Mouse (Mus musculus): ENCODE results near the gene Cybrd1. TPM values are rescaled to one million over a fixed set of nuclear protein-coding genes. Genes with fewer than 3 reads are reported as not detected.

The Cybrd1 gene
- polyA plus RNA-seq, 1 experiment from 2014 or later: 0.80 TPM

- Histone ChIP-seq H3K4me3 (ENCODE audit: low read length) (no peak overlapping the region), H3K27ac (ENCODE audit: low read depth, low read length) (no peak overlapping the region), H3K9ac (ENCODE audit: low read depth, low read length) (no peak overlapping the region), H3K4me1 (ENCODE audit: control insufficient read depth, insufficient read depth, low read length) (no peaks in the 10 kb centered on the region), H3K36me3 (ENCODE audit: control insufficient read depth, insufficient read depth, low read length) (peaks cover 12% of the 10 kb centered on the region), H3K9me3 (ENCODE audit: control insufficient read depth, low read length) (no peaks in the 10 kb centered on the region), H3K27me3 (ENCODE audit: control insufficient read depth, insufficient read depth, low read length) (no peaks in the 10 kb centered on the region), H3K4me2 (replicated peaks; ENCODE audit: low read depth, low read length) (no peak overlapping the region)
- 77% methylated on average over 7 of the region's 7 CpGs for WGBS
- ATAC-seq (ENCODE audit: low FRiP score, low TSS enrichment): no peak
Observed at GRCm38 (mm10) chr2:71096170-71096569, 21.6 kb upstream of the Cybrd1 start.

GRCm38 (mm10) chr2:71102621-71103291 lies 15.0 kb upstream of the Cybrd1 start:
- Histone ChIP-seq H3K4me2 (replicated peaks; ENCODE audit: low read depth, low read length) (no peak overlapping the region), H3K4me3 (ENCODE audit: low read length) (no peak overlapping the region), H3K27ac (ENCODE audit: low read depth, low read length) (no peak overlapping the region), H3K9ac (ENCODE audit: low read depth, low read length) (no peak overlapping the region), H3K9me3 (ENCODE audit: control insufficient read depth, low read length) (no peaks in the 10 kb centered on the region), H3K36me3 (ENCODE audit: control insufficient read depth, insufficient read depth, low read length) (peaks cover 3% of the 10 kb centered on the region; the same call in 1 of the 2 replicates), H3K27me3 (ENCODE audit: control insufficient read depth, insufficient read depth, low read length) (no peaks in the 10 kb centered on the region), H3K4me1 (ENCODE audit: control insufficient read depth, insufficient read depth, low read length) (no peaks in the 10 kb centered on the region)
- ATAC-seq (ENCODE audit: low FRiP score, low TSS enrichment): no peak
- WGBS: 77% methylated on average over 10 of the region's 10 CpGs

- ATAC-seq (ENCODE audit: low FRiP score, low TSS enrichment): no peak
- H3K27ac ChIP-seq (ENCODE audit: low read depth, low read length): no peak overlapping the region
- no peak overlapping the region for H3K9ac ChIP-seq (ENCODE audit: low read depth, low read length)
- H3K9me3 ChIP-seq (ENCODE audit: control insufficient read depth, low read length): no peaks in the 10 kb centered on the region
- H3K4me1 ChIP-seq (ENCODE audit: control insufficient read depth, insufficient read depth, low read length): no peaks in the 10 kb centered on the region
- no peaks in the 10 kb centered on the region for H3K27me3 ChIP-seq (ENCODE audit: control insufficient read depth, insufficient read depth, low read length)
- H3K36me3 ChIP-seq (ENCODE audit: control insufficient read depth, insufficient read depth, low read length): peaks cover 3% of the 10 kb centered on the region; the same call in 1 of the 2 replicates
- no peak overlapping the region for H3K4me3 ChIP-seq (ENCODE audit: low read length)
- WGBS: 89% methylated on average over 4 of the region's 4 CpGs
- no peak overlapping the region for H3K4me2 ChIP-seq (replicated peaks; ENCODE audit: low read depth, low read length)
Observed at GRCm38 (mm10) chr2:71103292-71103680, 14.4 kb upstream of the Cybrd1 start.

GRCm38 (mm10) chr2:71104696-71105095 lies 13.0 kb upstream of the Cybrd1 start:
- no peak overlapping the region for H3K4me3 ChIP-seq (ENCODE audit: low read length)
- peaks cover 3% of the 10 kb centered on the region; the same call in 1 of the 2 replicates for H3K36me3 ChIP-seq (ENCODE audit: control insufficient read depth, insufficient read depth, low read length)
- no peaks in the 10 kb centered on the region for H3K4me1 ChIP-seq (ENCODE audit: control insufficient read depth, insufficient read depth, low read length)
- H3K4me2 ChIP-seq (replicated peaks; ENCODE audit: low read depth, low read length): no peak overlapping the region
- H3K9ac ChIP-seq (ENCODE audit: low read depth, low read length): no peak overlapping the region
- no peaks in the 10 kb centered on the region for H3K9me3 ChIP-seq (ENCODE audit: control insufficient read depth, low read length)
- H3K27me3 ChIP-seq (ENCODE audit: control insufficient read depth, insufficient read depth, low read length): no peaks in the 10 kb centered on the region
- 74% methylated on average over 3 of the region's 3 CpGs for WGBS
- no peak for ATAC-seq (ENCODE audit: low FRiP score, low TSS enrichment)
- H3K27ac ChIP-seq (ENCODE audit: low read depth, low read length): no peak overlapping the region

- no peak for ATAC-seq (ENCODE audit: low FRiP score, low TSS enrichment)
- H3K36me3 ChIP-seq (ENCODE audit: control insufficient read depth, insufficient read depth, low read length): no peaks in the 10 kb centered on the region; the same call in 1 of the 2 replicates
- WGBS: 85% methylated on average over 14 of the region's 14 CpGs
- H3K9me3 ChIP-seq (ENCODE audit: control insufficient read depth, low read length): no peaks in the 10 kb centered on the region
- no peak overlapping the region for H3K27ac ChIP-seq (ENCODE audit: low read depth, low read length)
- H3K9ac ChIP-seq (ENCODE audit: low read depth, low read length): no peak overlapping the region
- H3K4me2 ChIP-seq (replicated peaks; ENCODE audit: low read depth, low read length): no peak overlapping the region
- H3K4me3 ChIP-seq (ENCODE audit: low read length): no peak overlapping the region
- no peaks in the 10 kb centered on the region for H3K27me3 ChIP-seq (ENCODE audit: control insufficient read depth, insufficient read depth, low read length)
- H3K4me1 ChIP-seq (ENCODE audit: control insufficient read depth, insufficient read depth, low read length): no peaks in the 10 kb centered on the region
Observed at GRCm38 (mm10) chr2:71105469-71106215, 12.1 kb upstream of the Cybrd1 start.

- Histone ChIP-seq H3K9me3 (ENCODE audit: control insufficient read depth, low read length) (no peaks in the 10 kb centered on the region), H3K27me3 (ENCODE audit: control insufficient read depth, insufficient read depth, low read length) (no peaks in the 10 kb centered on the region), H3K36me3 (ENCODE audit: control insufficient read depth, insufficient read depth, low read length) (no peaks in the 10 kb centered on the region), H3K9ac (ENCODE audit: low read depth, low read length) (no peak overlapping the region), H3K4me2 (replicated peaks; ENCODE audit: low read depth, low read length) (no peak overlapping the region), H3K4me3 (ENCODE audit: low read length) (no peak overlapping the region), H3K4me1 (ENCODE audit: control insufficient read depth, insufficient read depth, low read length) (no peaks in the 10 kb centered on the region), H3K27ac (ENCODE audit: low read depth, low read length) (no peak overlapping the region)
- ATAC-seq (ENCODE audit: low FRiP score, low TSS enrichment): no peak
- 69% methylated on average over 2 of the region's 2 CpGs for WGBS
Observed at GRCm38 (mm10) chr2:71107225-71107624, 10.5 kb upstream of the Cybrd1 start.

- H3K36me3 ChIP-seq (ENCODE audit: control insufficient read depth, insufficient read depth, low read length): no peaks in the 10 kb centered on the region
- no peak overlapping the region for H3K9ac ChIP-seq (ENCODE audit: low read depth, low read length)
- no peaks in the 10 kb centered on the region for H3K27me3 ChIP-seq (ENCODE audit: control insufficient read depth, insufficient read depth, low read length)
- no peak overlapping the region for H3K4me2 ChIP-seq (replicated peaks; ENCODE audit: low read depth, low read length)
- no peak overlapping the region for H3K27ac ChIP-seq (ENCODE audit: low read depth, low read length)
- ATAC-seq (ENCODE audit: low FRiP score, low TSS enrichment): no peak
- H3K4me3 ChIP-seq (ENCODE audit: low read length): no peak overlapping the region
- WGBS: 81% methylated on average over 3 of the region's 3 CpGs
- no peaks in the 10 kb centered on the region for H3K4me1 ChIP-seq (ENCODE audit: control insufficient read depth, insufficient read depth, low read length)
- no peaks in the 10 kb centered on the region for H3K9me3 ChIP-seq (ENCODE audit: control insufficient read depth, low read length)
Observed at GRCm38 (mm10) chr2:71108541-71108940, 9.2 kb upstream of the Cybrd1 start.

- Histone ChIP-seq H3K27me3 (ENCODE audit: control insufficient read depth, insufficient read depth, low read length) (peaks cover 4% of the 10 kb centered on the region; the same call in 1 of the 2 replicates), H3K4me2 (replicated peaks; ENCODE audit: low read depth, low read length) (no peak overlapping the region), H3K4me1 (ENCODE audit: control insufficient read depth, insufficient read depth, low read length) (peaks cover 3% of the 10 kb centered on the region; the same call in 1 of the 2 replicates), H3K9ac (ENCODE audit: low read depth, low read length) (no peak overlapping the region), H3K9me3 (ENCODE audit: control insufficient read depth, low read length) (no peaks in the 10 kb centered on the region), H3K36me3 (ENCODE audit: control insufficient read depth, insufficient read depth, low read length) (no peaks in the 10 kb centered on the region), H3K27ac (ENCODE audit: low read depth, low read length) (no peak overlapping the region), H3K4me3 (ENCODE audit: low read length) (no peak overlapping the region)
- no peak for ATAC-seq (ENCODE audit: low FRiP score, low TSS enrichment)
- 77% methylated on average over 6 of the region's 6 CpGs for WGBS
Observed at GRCm38 (mm10) chr2:71113489-71114171, 4.1 kb upstream of the Cybrd1 start.

- H3K4me2 ChIP-seq (replicated peaks; ENCODE audit: low read depth, low read length): no peak overlapping the region
- peaks cover 4% of the 10 kb centered on the region; the same call in 1 of the 2 replicates for H3K27me3 ChIP-seq (ENCODE audit: control insufficient read depth, insufficient read depth, low read length)
- peaks cover 3% of the 10 kb centered on the region; the same call in 1 of the 2 replicates for H3K4me1 ChIP-seq (ENCODE audit: control insufficient read depth, insufficient read depth, low read length)
- no peak for ATAC-seq (ENCODE audit: low FRiP score, low TSS enrichment)
- no peak overlapping the region for H3K9ac ChIP-seq (ENCODE audit: low read depth, low read length)
- no peaks in the 10 kb centered on the region for H3K36me3 ChIP-seq (ENCODE audit: control insufficient read depth, insufficient read depth, low read length)
- WGBS: 98% methylated on average over 4 of the region's 4 CpGs
- H3K9me3 ChIP-seq (ENCODE audit: control insufficient read depth, low read length): no peaks in the 10 kb centered on the region
- H3K4me3 ChIP-seq (ENCODE audit: low read length): no peak overlapping the region
- no peak overlapping the region for H3K27ac ChIP-seq (ENCODE audit: low read depth, low read length)
Observed at GRCm38 (mm10) chr2:71116151-71116550, 1.6 kb upstream of the Cybrd1 start.
